Mouse (Mus musculus) bone marrow macrophage, adult 2 months (primary cell): ENCODE results near the gene Cdkn2d.

ENCODE experiments used
- CTCF ChIP-seq: IDR thresholded peaks from 2 replicates; pipeline ENCODE4 v1.5.1; 2012; ENCODE audit warnings: low read depth, mild to moderate bottlenecking, low read length, moderate library complexity
- POLR2A ChIP-seq: IDR thresholded peaks from 2 replicates; pipeline ENCODE4 v1.6.1; 2012; ENCODE audit warnings: mild to moderate bottlenecking, low read depth, low read length, borderline replicate concordance

DNA sequence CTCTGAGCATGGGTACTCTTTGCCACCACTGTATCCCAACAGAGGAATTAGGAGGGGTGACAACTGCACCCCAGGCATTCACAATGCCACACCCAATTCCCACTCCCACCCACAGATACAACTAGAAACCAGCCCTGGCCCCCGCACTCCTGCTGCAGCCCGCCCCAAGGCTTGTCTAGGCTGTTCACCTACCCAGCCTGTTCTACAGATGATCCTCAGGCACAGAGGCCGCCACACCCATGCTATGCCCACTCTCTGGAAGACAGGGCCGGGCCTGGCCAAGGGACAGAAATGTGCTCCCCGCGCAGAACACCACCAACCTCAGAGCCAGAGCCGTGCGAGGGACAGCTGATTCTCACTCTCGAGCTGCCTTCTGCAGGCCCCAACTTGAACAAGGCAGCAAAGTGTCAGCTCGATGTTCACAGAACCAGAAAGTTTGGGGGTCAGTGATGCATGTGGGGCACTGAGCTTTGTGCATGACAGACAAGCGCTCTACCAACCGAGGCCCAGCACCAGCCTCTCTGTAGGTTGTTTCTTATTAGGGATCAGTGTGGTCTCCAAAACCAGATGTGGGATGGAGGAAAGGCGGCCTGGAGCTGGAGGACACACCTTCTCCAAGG is 40.0 kb downstream of the Cdkn2d start:
- TF ChIP-seq CTCF (no peak), POLR2A (no peak)
